Mouse (Mus musculus) WW6 (cell line): ENCODE data around the gene Igfn1.

Experiments
- DNase-seq: peaks from one replicate; pipeline ENCODE4 v3.0.0-alpha.2; 2013; ENCODE audit warnings: low read depth, low spot score

Gene Igfn1

GRCm38 (mm10) chr1:136006292-136006748 is at the start of gene Igfn1:
Gene Igfn1, minus strand, starts transcription at chr1:136006342.
- no peak for DNase-seq

- DNase-seq: no peak
These were observed 49.6 kb upstream of the Igfn1 start for GRCm38 (mm10) chr1:136055771-136056170.

GRCm38 (mm10) chr1:136052547-136052946 is 46.4 kb upstream of the Igfn1 start, which contains the start of gene Cacna1s:
Gene Cacna1s, plus strand, starts transcription at chr1:136052750.
- no peak for DNase-seq

- DNase-seq: no peak
These were observed 45.3 kb upstream of the Igfn1 start for GRCm38 (mm10) chr1:136051465-136051864.

- peak; percentile 7 for DNase-seq
These were observed 44.8 kb upstream of the Igfn1 start for GRCm38 (mm10) chr1:136051013-136051315.

- DNase-seq: no peak
These were observed 44.3 kb upstream of the Igfn1 start, which contains the start of gene Ascl5 for GRCm38 (mm10) chr1:136050312-136051012. Gene Ascl5, plus strand, starts transcription at chr1:136050804.

- no peak for DNase-seq
These were observed 41.8 kb upstream of the Igfn1 start for GRCm38 (mm10) chr1:136047894-136048293.

- DNase-seq: peak; percentile 11
These were observed 41.3 kb upstream of the Igfn1 start for GRCm38 (mm10) chr1:136047432-136047831.

GRCm38 (mm10) chr1:136045774-136046173 is 39.6 kb upstream of the Igfn1 start:
- DNase-seq: peak; percentile 22

- DNase-seq: no peak
These were observed 34.7 kb upstream of the Igfn1 start for GRCm38 (mm10) chr1:136040874-136041273.

GRCm38 (mm10) chr1:136040452-136040851 is 34.3 kb upstream of the Igfn1 start:
- DNase-seq: no peak

- DNase-seq: no peak
These were observed 32.8 kb upstream of the Igfn1 start for GRCm38 (mm10) chr1:136038746-136039538.

GRCm38 (mm10) chr1:136032961-136033360 is 26.8 kb upstream of the Igfn1 start:
- DNase-seq: no peak

- no peak for DNase-seq
These were observed 25.6 kb upstream of the Igfn1 start for GRCm38 (mm10) chr1:136031697-136032096.

GRCm38 (mm10) chr1:136030201-136030600 is 24.1 kb upstream of the Igfn1 start:
- DNase-seq: no peak

GRCm38 (mm10) chr1:136018390-136019189 is 12.4 kb upstream of the Igfn1 start:
- DNase-seq: no peak

- peak; percentile 84 for DNase-seq
These were observed 11.8 kb upstream of the Igfn1 start for GRCm38 (mm10) chr1:136017907-136018313.

GRCm38 (mm10) chr1:136017307-136017706 is 11.2 kb upstream of the Igfn1 start:
- DNase-seq: no peak

- no peak for DNase-seq
These were observed 8.8 kb upstream of the Igfn1 start for GRCm38 (mm10) chr1:136014796-136015502.

GRCm38 (mm10) chr1:136013513-136013912 is 7.4 kb upstream of the Igfn1 start:
- no peak for DNase-seq

GRCm38 (mm10) chr1:136010247-136010646 is 4.1 kb upstream of the Igfn1 start:
- no peak for DNase-seq
